8 mouse cellular contexts compared by ENCODE assay signal in the genomic region with DNA sequence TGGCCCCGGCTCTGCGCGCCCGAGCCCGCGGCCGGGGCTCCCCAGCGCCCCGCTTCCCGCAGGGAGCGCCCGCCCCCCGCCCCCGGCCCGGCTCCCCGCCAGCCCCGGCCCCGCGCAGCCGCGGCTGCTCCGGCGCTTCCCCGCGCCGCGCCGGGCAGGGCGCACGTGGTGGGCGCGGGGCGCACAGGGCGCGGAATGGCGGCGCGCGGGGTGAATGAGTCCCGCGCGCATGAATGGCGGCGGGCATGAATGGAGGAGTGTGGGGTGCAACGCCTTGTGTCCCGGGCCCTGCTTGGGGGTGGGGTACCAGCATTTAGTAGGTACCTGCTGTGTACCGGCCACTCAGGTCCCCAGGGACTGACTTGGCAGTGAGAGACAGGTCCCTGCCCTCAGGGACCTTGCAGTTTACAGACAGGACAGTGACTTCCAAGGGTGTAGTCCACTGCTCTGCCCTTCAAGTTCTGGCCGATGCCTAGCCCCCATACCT. TPM values are rescaled to one million over a fixed set of nuclear protein-coding genes. Genes with fewer than 3 reads are reported as not detected.
DNase-seq lines count a peak whose midpoint lies in the region; ATAC-seq and TF ChIP-seq lines count a peak whose summit lies in the region.

A gene (minus strand): TSS at position 51 of the 487 bp plus-strand sequence.

- H3K9me3 ChIP-seq in kidney, embryonic 16.5 days (ENCODE audit: low read length), result no peaks in the 10 kb centered on the region
- no peaks in the 10 kb centered on the region for H3K9me3 ChIP-seq in ES-E14 (ENCODE audit: control insufficient read depth, insufficient read depth, low read depth, low read length)
- no peaks in the 10 kb centered on the region; the same call in 1 of the 2 replicates for H3K9me3 ChIP-seq in forebrain, embryonic 10.5 days
- H3K9me3 ChIP-seq in neural tube, embryonic 13.5 days, result no peaks in the 10 kb centered on the region

- H3K27me3 ChIP-seq in kidney, embryonic 16.5 days (ENCODE audit: insufficient read depth, low read length), result peaks cover 7% of the 10 kb centered on the region
- peaks cover 55% of the 10 kb centered on the region for H3K27me3 ChIP-seq in forebrain, embryonic 10.5 days (ENCODE audit: poor library complexity, severe bottlenecking)
- 0 out of 2 replicates have a peak, but pooled peaks cover 4% of the 10 kb centered on the region for H3K27me3 ChIP-seq in neural tube, embryonic 13.5 days

- H3K9ac ChIP-seq in kidney, embryonic 16.5 days (replicated peaks; ENCODE audit: low read length), result peak within 1 kb of the TSS; percentile 86
- H3K9ac ChIP-seq in ES-E14 (ENCODE audit: insufficient read depth, low read depth, low read length, poor library complexity, severe bottlenecking), result peak within 1 kb of the TSS; percentile 59
- peak within 1 kb of the TSS; percentile 78 for H3K9ac ChIP-seq in neural tube, embryonic 13.5 days

- ATAC-seq in kidney, embryonic 16.5 days (ENCODE audit: low FRiP score, low TSS enrichment), result peak; percentile 52
- peak; percentile 68 for ATAC-seq in neural tube, embryonic 13.5 days (ENCODE audit: low read depth)

- in situ Hi-C loops in ES-E14 (cut with MboI; ENCODE audit: low sequenced_read_pairs in 2 of 2, unreplicated experiment in 2 of 2), result no loop called here

- H3K4me2 ChIP-seq in kidney, embryonic 16.5 days (replicated peaks; ENCODE audit: low read depth, low read length), result peak within 1 kb of the TSS; percentile 98
- H3K4me2 ChIP-seq in neural tube, embryonic 13.5 days, result peak within 1 kb of the TSS; percentile 85

- no peak for DNase-seq in kidney, postnatal 36 days
- DNase-seq in ES-E14 (ENCODE audit: low read depth, low spot score), result no peak
- DNase-seq in forebrain, embryonic 10.5 days (ENCODE audit: extremely low spot score, low spot score), result no peak
- DNase-seq in left cerebral cortex, postnatal 25 days (ENCODE audit: low spot score in 2 of 2), result no peak
- no peak for DNase-seq in cerebellum, adult 11 months
- DNase-seq in urinary bladder, postnatal 36 days (ENCODE audit: low spot score in 2 of 2), result no peak

- peaks cover 13% of the 10 kb centered on the region for H3K4me1 ChIP-seq in kidney, embryonic 16.5 days (ENCODE audit: insufficient read depth, low read length)
- peaks cover 0 to 2% of the 10 kb centered on the region in 2 experiments; a peak in 1 of 4 replicates for H3K4me1 ChIP-seq in ES-E14 (ENCODE audit: control insufficient read depth in 2 of 2, insufficient read depth in 2 of 2, low read length in 2 of 2, poor library complexity in 1 of 2)
- H3K4me1 ChIP-seq in forebrain, embryonic 10.5 days, result peaks cover 20% of the 10 kb centered on the region
- H3K4me1 ChIP-seq in neural tube, embryonic 13.5 days (replicated peaks), result peaks cover 25% of the 10 kb centered on the region

- intact Hi-C loops in left cerebral cortex, postnatal 25 days (cut with DNase I), result loop anchor here (5.0 kb wide), 1 partner anchor 324 kb away; no protein-coding TSS in a partner anchor

- peak within 1 kb of the TSS; percentile 29; the same call in 1 of the 2 replicates for H3K27ac ChIP-seq in kidney, embryonic 16.5 days (ENCODE audit: low read length)
- no peak within 1 kb of the TSS for H3K27ac ChIP-seq in ES-E14 (ENCODE audit: insufficient read depth, low read depth, low read length, poor library complexity, severe bottlenecking)
- peak within 1 kb of the TSS; percentile 89 for H3K27ac ChIP-seq in forebrain, embryonic 10.5 days
- H3K27ac ChIP-seq in neural tube, embryonic 13.5 days (replicated peaks), result peak within 1 kb of the TSS; percentile 65

- WGBS in kidney, embryonic 16.5 days, result 1% methylated on average over 29 of the region's 48 CpGs
- 2% methylated on average over 48 of the region's 48 CpGs for whole genome bisulfite sequencing in forebrain, embryonic 10.5 days
- 2% methylated on average over 27 of the region's 48 CpGs for WGBS in neural tube, embryonic 13.5 days

- peak within 1 kb of the TSS; percentile 66 for H3K4me3 ChIP-seq in kidney, embryonic 16.5 days (ENCODE audit: low read length)
- peak within 1 kb of the TSS; percentile 73 to 74 for H3K4me3 ChIP-seq in ES-E14 (ENCODE audit: insufficient read depth in 1 of 2, low read depth in 1 of 2, low read length in 2 of 2, poor library complexity in 1 of 2, severe bottlenecking in 1 of 2)
- peak within 1 kb of the TSS; percentile 66 for H3K4me3 ChIP-seq in forebrain, embryonic 10.5 days
- peak within 1 kb of the TSS; percentile 59 for H3K4me3 ChIP-seq in neural tube, embryonic 13.5 days

- H3K36me3 ChIP-seq in kidney, embryonic 16.5 days (ENCODE audit: insufficient read depth, low read length), result no peaks in the 10 kb centered on the region
- no peaks in the 10 kb centered on the region for H3K36me3 ChIP-seq in ES-E14 (ENCODE audit: control insufficient read depth, insufficient read depth, low read length, poor library complexity, severe bottlenecking)
- no peaks in the 10 kb centered on the region for H3K36me3 ChIP-seq in forebrain, embryonic 10.5 days (replicated peaks)
- no peaks in the 10 kb centered on the region for H3K36me3 ChIP-seq in neural tube, embryonic 13.5 days

TF ChIP-seq in ES-E14, 5 proteins besides CTCF, POLR2A, EP300 and RAD21:
- TF ChIP-seq HCFC1 (IDR thresholded peaks at IDR 0.05; ENCODE audit: borderline replicate concordance, insufficient read depth, low read length) (no peak), MAFK (IDR thresholded peaks at IDR 0.05; ENCODE audit: insufficient read depth, low read depth, low read length) (no peak), ZNF384 (IDR thresholded peaks at IDR 0.05; ENCODE audit: low read depth, low read length) (no peak), ZC3H11A (IDR thresholded peaks at IDR 0.05; ENCODE audit: borderline replicate concordance, low read depth, low read length) (no peak), CHD2 (IDR thresholded peaks at IDR 0.05; ENCODE audit: low read depth, low read length) (no peak)

RNA-seq across cellular contexts. Expression of the gene that starts here (rescaled TPM):
- polyA plus RNA-seq in kidney, embryonic 16.5 days (2015; fragmentation: Nextera tagmentation; extraction: Ambion mirVana), result 3.4 and 3.7 TPM in 2 replicates
- total RNA-seq in ES-E14 (2012; rRNA removed), result 1.3 and 1.9 TPM in 2 replicates
- polyA plus RNA-seq in forebrain, embryonic 10.5 days (2016; fragmentation: Nextera tagmentation; extraction: Ambion mirVana), result 2.2 and 2.3 TPM in 2 replicates
- 100 to 1,000 TPM; 146 to 149 TPM for total RNA-seq in left cerebral cortex, postnatal 25 days (2021)
- polyA plus RNA-seq in neural tube, embryonic 13.5 days (2015; fragmentation: Nextera tagmentation; extraction: Ambion mirVana), result 25.0 and 25.5 TPM in 2 replicates

Comparison
In these comparisons a context has a peak if more than half of its experiments do, and no peak if none do; other contexts are left out.
1. RNA of the gene that starts here (total RNA-seq): 146 to 149 TPM in left cerebral cortex, postnatal 25 days; 1.3 to 1.9 TPM in ES-E14; every median in the first group is over 10 times any median in the second.
2. Peak in every context shown above with its lines, with median percentiles within 50 percentile points of each other: H3K4me3 ChIP-seq and H3K9ac ChIP-seq.